Mouse (Mus musculus): ENCODE results near the gene Camk2d. TPM values are rescaled to one million over a fixed set of nuclear protein-coding genes. Genes with fewer than 3 reads are reported as not detected.

Gene Camk2d
- polyA plus RNA-seq, 1 experiment from 2014 or later = 23.8 TPM

DNA sequence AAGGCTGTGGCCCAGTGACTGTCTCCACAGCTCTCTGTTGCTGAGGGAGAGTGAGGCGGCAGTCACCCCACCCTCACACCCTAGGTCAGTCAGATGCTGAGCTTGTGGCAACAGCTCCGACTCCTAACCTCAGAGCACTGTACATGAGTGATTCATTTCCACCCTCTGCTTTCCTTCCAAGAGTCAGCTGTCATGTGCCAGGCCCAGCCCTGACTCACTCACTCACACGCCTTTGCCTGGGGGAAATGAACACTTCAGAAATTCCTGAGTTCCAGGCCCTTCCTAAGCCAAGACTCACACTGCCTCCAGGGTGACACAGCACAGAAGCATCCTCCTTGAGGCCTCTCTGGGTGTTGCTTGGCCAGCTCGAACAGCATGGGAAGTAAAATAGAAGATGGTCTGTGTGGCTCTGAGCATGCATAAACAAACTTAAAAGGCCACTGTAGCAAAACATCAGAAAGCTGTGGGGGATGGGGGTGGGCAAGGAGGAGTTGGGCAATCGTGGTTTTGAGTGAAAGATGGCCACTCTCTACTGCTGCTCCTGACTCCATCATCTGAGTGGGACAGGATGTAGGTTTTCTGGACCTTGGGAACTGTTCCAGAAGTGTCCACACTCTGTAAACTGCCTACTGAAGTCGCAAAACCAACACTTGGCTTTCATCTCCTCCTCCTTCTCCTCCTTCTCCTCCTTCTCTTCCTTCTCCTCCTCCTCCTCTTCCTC, 235.5 kb downstream of the Camk2d start:
- H3K27ac ChIP-seq (ENCODE audit: low read length) = no peak overlapping the region
- 44% methylated on average over 6 of the region's 6 CpGs for WGBS

DNA sequence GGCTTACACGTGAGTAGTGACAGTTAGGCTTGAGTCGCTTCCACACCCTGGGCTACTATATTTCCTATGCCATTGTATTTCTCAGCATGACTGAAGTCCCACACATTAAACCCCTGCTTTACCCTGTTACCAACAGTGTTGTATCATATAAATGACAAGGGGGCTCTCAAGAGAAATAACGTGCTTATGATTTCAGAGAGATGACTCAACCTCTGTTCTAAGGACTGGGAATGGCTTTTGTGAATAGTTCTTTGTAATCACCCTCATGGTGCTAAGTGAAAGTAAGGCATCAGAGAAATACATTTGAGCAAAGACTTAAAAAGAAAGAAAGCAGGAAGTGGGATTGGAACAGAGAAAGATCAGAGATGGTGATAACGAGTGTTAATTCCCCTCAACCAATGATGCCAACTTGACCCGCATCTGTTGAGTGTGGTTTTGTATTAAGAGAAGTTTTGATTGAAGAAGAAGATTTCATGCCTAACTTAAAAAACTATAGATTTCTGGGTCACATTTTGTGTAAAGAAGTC, 238.6 kb downstream of the Camk2d start:
- H3K4me2 ChIP-seq (replicated peaks; ENCODE audit: low read depth, low read length) = no peak overlapping the region
- no peak for ATAC-seq (ENCODE audit: low FRiP score, low TSS enrichment)
- no peak overlapping the region for H3K27ac ChIP-seq (ENCODE audit: low read length)
- H3K4me1 ChIP-seq (ENCODE audit: insufficient read depth, low read length) = no peaks in the 10 kb centered on the region
- no peaks in the 10 kb centered on the region for H3K36me3 ChIP-seq (ENCODE audit: insufficient read depth, low read length)
- H3K9me3 ChIP-seq (ENCODE audit: low read length) = no peaks in the 10 kb centered on the region
- H3K4me3 ChIP-seq (ENCODE audit: low read length) = no peak overlapping the region
- no peaks in the 10 kb centered on the region for H3K27me3 ChIP-seq (ENCODE audit: insufficient read depth, low read length)
- WGBS = 82% methylated on average over 5 of the region's 5 CpGs
- H3K9ac ChIP-seq (replicated peaks; ENCODE audit: low read length) = no peak overlapping the region

More for the DNA sequence above, 235.5 kb downstream of the Camk2d start:
- Histone ChIP-seq H3K36me3 (ENCODE audit: insufficient read depth, low read length) (no peaks in the 10 kb centered on the region), H3K9ac (replicated peaks; ENCODE audit: low read length) (no peak overlapping the region), H3K27me3 (ENCODE audit: insufficient read depth, low read length) (no peaks in the 10 kb centered on the region), H3K9me3 (ENCODE audit: low read length) (no peaks in the 10 kb centered on the region), H3K4me1 (ENCODE audit: insufficient read depth, low read length) (no peaks in the 10 kb centered on the region), H3K4me2 (replicated peaks; ENCODE audit: low read depth, low read length) (no peak overlapping the region), H3K4me3 (ENCODE audit: low read length) (no peak overlapping the region)
- ATAC-seq (ENCODE audit: low FRiP score, low TSS enrichment) = peak; percentile 67

DNA sequence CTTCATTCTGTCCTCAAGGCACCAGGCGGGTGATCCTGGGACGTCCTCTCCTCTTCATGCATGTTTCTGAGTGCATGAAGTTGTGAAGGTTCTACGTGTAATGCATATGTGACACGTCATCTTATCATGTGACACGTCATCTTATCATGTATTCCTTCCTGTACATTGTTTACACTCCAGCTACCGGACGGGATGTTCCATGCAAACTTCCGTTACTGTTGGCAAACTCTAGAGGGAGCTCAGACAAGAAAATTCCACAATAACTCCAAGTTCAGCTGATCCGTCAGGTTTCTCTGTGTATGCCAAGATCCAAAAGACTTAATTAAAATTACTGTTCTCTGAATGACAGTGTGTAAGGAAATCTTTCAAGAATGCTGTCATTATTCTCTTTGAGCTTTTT, 246.7 kb downstream of the Camk2d start:
- WGBS = 69% methylated on average over 9 of the region's 9 CpGs
- no peak overlapping the region for H3K4me2 ChIP-seq (replicated peaks; ENCODE audit: low read depth, low read length)
- ATAC-seq (ENCODE audit: low FRiP score, low TSS enrichment) = no peak
- no peak overlapping the region for H3K27ac ChIP-seq (ENCODE audit: low read length)
- H3K4me1 ChIP-seq (ENCODE audit: insufficient read depth, low read length) = no peaks in the 10 kb centered on the region
- H3K4me3 ChIP-seq (ENCODE audit: low read length) = no peak overlapping the region
- H3K27me3 ChIP-seq (ENCODE audit: insufficient read depth, low read length) = no peaks in the 10 kb centered on the region
- no peaks in the 10 kb centered on the region for H3K9me3 ChIP-seq (ENCODE audit: low read length)
- peaks cover 5% of the 10 kb centered on the region; the same call in 1 of the 2 replicates for H3K36me3 ChIP-seq (ENCODE audit: insufficient read depth, low read length)
- H3K9ac ChIP-seq (replicated peaks; ENCODE audit: low read length) = no peak overlapping the region

DNA sequence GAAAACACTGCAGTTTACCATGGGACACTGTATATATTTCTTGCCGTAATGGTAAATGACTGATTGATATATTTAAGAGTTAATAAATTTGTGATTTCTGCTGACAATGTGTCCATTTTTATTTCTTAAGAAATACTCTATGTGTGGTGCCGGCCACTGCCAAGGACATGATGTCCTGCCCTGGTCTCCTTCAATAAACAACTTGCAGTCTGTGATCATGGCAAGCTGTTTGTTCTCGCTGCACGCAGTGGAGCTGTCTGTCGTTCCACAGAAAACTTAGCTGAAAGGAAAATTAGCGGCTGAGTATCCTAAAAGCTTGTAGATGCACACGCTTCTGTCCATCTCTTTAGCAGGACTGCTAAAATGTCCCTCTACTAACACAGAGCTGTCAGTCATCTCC, 248.7 kb downstream of the Camk2d start:
- WGBS = 80% methylated on average over 7 of the region's 7 CpGs
- H3K4me1 ChIP-seq (ENCODE audit: insufficient read depth, low read length) = no peaks in the 10 kb centered on the region
- no peaks in the 10 kb centered on the region for H3K27me3 ChIP-seq (ENCODE audit: insufficient read depth, low read length)
- no peak overlapping the region for H3K27ac ChIP-seq (ENCODE audit: low read length)
- H3K9ac ChIP-seq (replicated peaks; ENCODE audit: low read length) = no peak overlapping the region
- H3K9me3 ChIP-seq (ENCODE audit: low read length) = no peaks in the 10 kb centered on the region
- H3K4me3 ChIP-seq (ENCODE audit: low read length) = no peak overlapping the region
- no peak overlapping the region for H3K4me2 ChIP-seq (replicated peaks; ENCODE audit: low read depth, low read length)
- peaks cover 5% of the 10 kb centered on the region; the same call in 1 of the 2 replicates for H3K36me3 ChIP-seq (ENCODE audit: insufficient read depth, low read length)
- no peak for ATAC-seq (ENCODE audit: low FRiP score, low TSS enrichment)

DNA sequence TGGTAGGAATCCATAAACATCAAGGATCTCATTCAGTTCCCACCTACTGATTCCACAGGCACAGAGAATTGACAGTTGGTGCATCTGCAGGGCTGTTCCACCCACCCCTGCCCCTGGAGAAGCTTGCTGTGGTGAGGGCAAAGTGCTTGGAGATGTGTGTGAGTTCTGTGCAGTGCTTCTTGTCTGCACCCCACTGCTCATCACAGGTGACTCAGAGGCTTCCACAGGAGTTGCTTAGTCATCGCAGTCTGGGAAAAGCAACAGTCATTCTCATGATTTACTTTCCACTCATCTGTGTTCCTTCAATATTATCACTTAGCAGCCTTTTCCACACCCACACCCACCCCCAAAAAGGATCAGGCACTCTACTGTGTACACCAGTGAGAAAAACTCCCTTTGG, 252.0 kb downstream of the Camk2d start:
- no peak overlapping the region for H3K4me2 ChIP-seq (replicated peaks; ENCODE audit: low read depth, low read length)
- 77% methylated on average over 1 of the region's 1 CpGs for WGBS

DNA sequence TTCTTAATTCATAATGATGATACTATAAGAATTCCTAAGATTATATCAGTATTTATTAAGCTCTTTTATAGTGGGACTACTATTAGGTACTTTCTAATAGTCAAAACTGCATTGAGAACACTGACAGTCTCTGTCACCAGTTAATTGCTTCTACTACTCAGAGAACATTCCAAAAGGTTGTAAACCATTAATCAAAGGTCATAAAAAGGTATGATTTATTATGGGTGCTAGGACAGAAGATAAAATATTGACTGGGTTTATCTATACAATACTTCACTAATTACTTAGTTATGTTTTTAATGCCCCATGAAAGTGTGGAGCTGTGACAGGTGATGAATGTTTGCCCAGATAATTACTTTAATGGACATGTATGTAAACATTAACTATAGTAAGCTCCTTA, 264.3 kb downstream of the Camk2d start:
- Histone ChIP-seq H3K4me1 (ENCODE audit: insufficient read depth, low read length) (no peaks in the 10 kb centered on the region), H3K9me3 (ENCODE audit: low read length) (no peaks in the 10 kb centered on the region), H3K4me3 (ENCODE audit: low read length) (no peak overlapping the region), H3K9ac (replicated peaks; ENCODE audit: low read length) (no peak overlapping the region), H3K4me2 (replicated peaks; ENCODE audit: low read depth, low read length) (no peak overlapping the region), H3K27me3 (ENCODE audit: insufficient read depth, low read length) (no peaks in the 10 kb centered on the region), H3K36me3 (ENCODE audit: insufficient read depth, low read length) (no peaks in the 10 kb centered on the region), H3K27ac (ENCODE audit: low read length) (no peak overlapping the region)
- no peak for ATAC-seq (ENCODE audit: low FRiP score, low TSS enrichment)

More for the DNA sequence above, 252.0 kb downstream of the Camk2d start:
- Histone ChIP-seq H3K9me3 (ENCODE audit: low read length) (no peaks in the 10 kb centered on the region), H3K9ac (replicated peaks; ENCODE audit: low read length) (no peak overlapping the region), H3K4me3 (ENCODE audit: low read length) (no peak overlapping the region), H3K27me3 (ENCODE audit: insufficient read depth, low read length) (no peaks in the 10 kb centered on the region), H3K27ac (ENCODE audit: low read length) (no peak overlapping the region), H3K4me1 (ENCODE audit: insufficient read depth, low read length) (no peaks in the 10 kb centered on the region), H3K36me3 (ENCODE audit: insufficient read depth, low read length) (no peaks in the 10 kb centered on the region)
- no peak for ATAC-seq (ENCODE audit: low FRiP score, low TSS enrichment)

DNA sequence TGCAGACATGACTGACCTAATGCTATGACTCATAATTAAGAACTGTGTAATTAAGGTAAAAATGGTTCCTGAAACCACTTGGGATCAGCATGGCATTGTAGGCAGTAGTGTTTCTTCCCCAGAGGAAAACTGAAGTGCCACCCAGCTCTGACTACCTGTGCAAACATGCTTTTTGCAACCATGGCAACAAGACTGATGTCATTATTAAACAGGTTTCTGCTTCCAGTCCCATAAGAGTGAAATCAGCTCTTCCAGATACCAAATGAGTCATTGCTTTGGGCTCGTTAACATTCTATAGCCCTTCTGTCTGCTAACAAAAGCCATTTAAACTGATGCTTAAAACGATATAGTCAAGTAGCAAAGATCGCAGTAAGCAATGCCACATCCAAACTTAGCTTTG, 273.5 kb downstream of the Camk2d start:
- 78% methylated on average over 3 of the region's 3 CpGs for WGBS
- no peaks in the 10 kb centered on the region for H3K27me3 ChIP-seq (ENCODE audit: insufficient read depth, low read length)
- H3K27ac ChIP-seq (ENCODE audit: low read length) = no peak overlapping the region
- H3K9me3 ChIP-seq (ENCODE audit: low read length) = no peaks in the 10 kb centered on the region
- ATAC-seq (ENCODE audit: low FRiP score, low TSS enrichment) = no peak
- H3K4me2 ChIP-seq (replicated peaks; ENCODE audit: low read depth, low read length) = no peak overlapping the region
- no peak overlapping the region for H3K9ac ChIP-seq (replicated peaks; ENCODE audit: low read length)
- no peaks in the 10 kb centered on the region for H3K36me3 ChIP-seq (ENCODE audit: insufficient read depth, low read length)
- no peak overlapping the region for H3K4me3 ChIP-seq (ENCODE audit: low read length)
- H3K4me1 ChIP-seq (ENCODE audit: insufficient read depth, low read length) = no peaks in the 10 kb centered on the region

DNA sequence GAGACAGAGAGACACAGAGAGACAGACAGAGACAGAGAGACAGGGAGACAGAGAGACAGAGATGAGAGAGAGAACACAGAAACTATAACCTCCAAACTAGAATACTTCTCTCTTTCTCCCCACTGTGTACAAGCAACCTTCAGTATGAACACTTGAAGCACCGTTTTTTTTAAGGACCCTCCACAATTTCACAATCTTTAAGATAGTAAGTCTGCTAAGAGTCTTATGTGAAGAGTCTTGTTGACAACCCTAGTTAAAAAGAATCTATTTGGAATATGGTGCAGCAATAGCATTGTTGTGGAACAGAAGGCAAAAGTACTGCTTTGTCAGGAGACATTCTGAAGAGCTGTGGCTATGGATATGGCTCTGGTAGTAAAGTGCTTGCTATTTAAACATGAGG, 274.6 kb downstream of the Camk2d start:
- no peaks in the 10 kb centered on the region for H3K4me1 ChIP-seq (ENCODE audit: insufficient read depth, low read length)
- H3K36me3 ChIP-seq (ENCODE audit: insufficient read depth, low read length) = no peaks in the 10 kb centered on the region
- no peak overlapping the region for H3K4me3 ChIP-seq (ENCODE audit: low read length)
- no peak overlapping the region for H3K27ac ChIP-seq (ENCODE audit: low read length)
- no peak overlapping the region for H3K9ac ChIP-seq (replicated peaks; ENCODE audit: low read length)
- no peak overlapping the region for H3K4me2 ChIP-seq (replicated peaks; ENCODE audit: low read depth, low read length)
- no peaks in the 10 kb centered on the region for H3K9me3 ChIP-seq (ENCODE audit: low read length)
- no peaks in the 10 kb centered on the region for H3K27me3 ChIP-seq (ENCODE audit: insufficient read depth, low read length)
- WGBS = 93% methylated on average over 1 of the region's 1 CpGs
- ATAC-seq (ENCODE audit: low FRiP score, low TSS enrichment) = no peak

DNA sequence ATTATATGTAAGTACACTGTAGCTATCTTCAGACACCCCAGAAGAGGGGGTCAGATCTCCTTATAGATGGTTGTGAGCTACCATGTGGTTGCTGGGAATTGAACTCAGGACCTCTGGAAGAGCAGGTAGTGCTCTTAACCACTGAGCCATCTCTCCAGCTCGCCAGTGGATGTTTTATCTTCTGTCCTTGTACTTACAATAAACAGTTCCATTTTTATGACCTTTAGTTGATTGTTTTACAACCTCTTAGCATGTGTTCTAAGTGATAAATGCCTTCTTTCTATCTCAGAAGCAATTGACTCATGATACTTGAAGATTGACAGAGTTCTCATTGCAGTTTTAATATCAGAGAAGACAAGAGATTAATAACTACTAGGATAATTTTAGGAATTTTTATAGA, 282.1 kb downstream of the Camk2d start:
- no peak for ATAC-seq (ENCODE audit: low FRiP score, low TSS enrichment)
- whole genome bisulfite sequencing = 31% methylated on average over 1 of the region's 1 CpGs
- H3K27ac ChIP-seq (ENCODE audit: low read length) = no peak overlapping the region

DNA sequence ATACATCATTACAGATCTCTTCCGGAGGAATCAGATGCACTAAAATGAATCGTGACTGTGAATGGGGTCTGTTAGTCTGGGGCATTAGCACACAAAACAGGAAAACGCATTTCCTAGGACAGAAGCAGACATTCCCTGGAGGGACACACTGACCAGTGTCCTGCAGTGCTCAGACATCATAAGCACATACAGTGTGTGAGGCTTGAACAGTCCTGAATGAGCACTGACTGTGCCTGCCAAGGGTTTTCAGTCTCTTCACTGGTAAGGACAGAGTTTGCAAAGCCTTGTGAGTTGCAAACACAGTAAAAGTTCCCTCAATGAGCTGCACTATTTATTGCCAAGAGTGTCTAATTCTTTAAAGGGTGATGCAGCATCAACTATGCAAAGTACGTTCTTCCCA, 290.0 kb downstream of the Camk2d start:
- Histone ChIP-seq H3K27ac (ENCODE audit: low read length) (no peak overlapping the region), H3K27me3 (ENCODE audit: insufficient read depth, low read length) (no peaks in the 10 kb centered on the region), H3K9me3 (ENCODE audit: low read length) (peaks cover 5% of the 10 kb centered on the region; the same call in 1 of the 2 replicates), H3K4me1 (ENCODE audit: insufficient read depth, low read length) (no peaks in the 10 kb centered on the region), H3K4me3 (ENCODE audit: low read length) (no peak overlapping the region), H3K9ac (replicated peaks; ENCODE audit: low read length) (no peak overlapping the region), H3K36me3 (ENCODE audit: insufficient read depth, low read length) (no peaks in the 10 kb centered on the region), H3K4me2 (replicated peaks; ENCODE audit: low read depth, low read length) (no peak overlapping the region)
- WGBS = 68% methylated on average over 4 of the region's 4 CpGs
- no peak for ATAC-seq (ENCODE audit: low FRiP score, low TSS enrichment)

More for the DNA sequence above, 282.1 kb downstream of the Camk2d start:
- H3K27me3 ChIP-seq (ENCODE audit: insufficient read depth, low read length) = no peaks in the 10 kb centered on the region
- no peak overlapping the region for H3K9ac ChIP-seq (replicated peaks; ENCODE audit: low read length)
- H3K4me3 ChIP-seq (ENCODE audit: low read length) = no peak overlapping the region
- H3K4me2 ChIP-seq (replicated peaks; ENCODE audit: low read depth, low read length) = no peak overlapping the region
- no peaks in the 10 kb centered on the region for H3K4me1 ChIP-seq (ENCODE audit: insufficient read depth, low read length)
- no peaks in the 10 kb centered on the region for H3K36me3 ChIP-seq (ENCODE audit: insufficient read depth, low read length)
- H3K9me3 ChIP-seq (ENCODE audit: low read length) = peaks cover 5% of the 10 kb centered on the region; the same call in 1 of the 2 replicates

All from kidney, embryonic 16.5 days (tissue).